Mouse (Mus musculus) layer of hippocampus, adult 2 months (tissue): Measurements from ENCODE around the gene Phf21a. TPM values are rescaled to one million over a fixed set of nuclear protein-coding genes. Genes with fewer than 3 reads are reported as not detected.

Experiments used
- DNase-seq, 2 experiments: peaks; one replicate each; pipeline ENCODE4 v3.0.0; 2022; ENCODE audit warnings: low spot score in 2 of 2
- H3K27ac ChIP-seq: fragments of 200-600 bp; 2 replicates; pipeline ENCODE4 v1.8.1; 2022
- H3K4me3 ChIP-seq: fragments of 200-600 bp; 2 replicates; pipeline ENCODE4 v1.8.1; 2022; ENCODE audit warnings: mild to moderate bottlenecking
- CTCF ChIP-seq: fragments of 200-600 bp; conservative IDR thresholded peaks from 2 replicates; pipeline ENCODE4 v1.8.1; 2022; ENCODE audit warnings: antibody characterized with exemption, mild to moderate bottlenecking, moderate library complexity
- total RNA-seq, 2 experiments: library from RNA; stranded (reverse); gene quantifications; 2 replicates each; pipeline ENCODE4 v1.2.3; 2021

The Phf21a gene
- total RNA-seq, 2 experiments from 2014 or later = 160 to 162 TPM

DNA sequence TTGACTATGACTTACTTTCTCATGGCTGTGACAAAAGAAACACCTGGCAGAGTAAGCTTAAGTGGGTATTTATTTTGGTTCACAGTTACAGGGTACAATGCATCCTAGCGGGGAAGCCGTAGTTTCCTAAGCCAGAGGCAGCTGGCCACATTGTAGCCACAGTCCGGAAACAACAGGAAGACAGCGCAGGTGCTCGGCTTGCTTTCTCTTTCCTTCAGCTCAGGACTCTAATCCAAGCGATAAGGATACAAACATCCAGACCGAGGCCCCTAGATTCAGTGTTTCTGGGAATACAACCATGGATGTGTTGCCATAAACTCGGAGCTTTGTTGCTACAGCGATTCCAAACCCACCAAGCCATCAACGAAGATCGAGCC lies 280.5 kb downstream of the Phf21a start:
- DNase-seq = no peak
- no peak for TF ChIP-seq CTCF
- Histone ChIP-seq H3K27ac (no peak overlapping the region; the same call in 1 of the 2 replicates), H3K4me3 (no peak overlapping the region)

DNA sequence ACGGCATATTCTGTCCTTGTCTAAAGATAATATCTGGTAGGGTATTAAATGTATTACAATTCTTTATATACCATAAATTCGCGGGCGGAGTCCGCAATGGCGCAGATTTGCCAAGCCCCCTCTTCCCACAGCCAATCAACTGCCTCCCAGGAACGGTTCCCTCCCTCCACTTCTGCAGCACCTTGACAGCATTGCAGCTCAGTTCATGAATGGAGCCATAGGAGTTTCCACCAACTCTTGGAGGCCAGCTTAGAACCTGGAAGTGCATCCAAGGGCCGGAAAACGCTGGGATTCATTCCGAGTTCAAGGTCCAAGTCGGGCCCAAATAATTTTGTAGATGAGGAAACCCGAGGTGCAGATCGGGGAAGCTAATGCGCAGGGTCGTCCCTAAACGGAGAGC lies 281.6 kb downstream of the Phf21a start, which contains the start of the genes Pex16 and Large2:
Gene Pex16, plus strand, starts transcription at position 163 of the 400 bp plus-strand sequence.
Gene Large2, minus strand, starts transcription at position 356 of the 400 bp plus-strand sequence.
- H3K27ac ChIP-seq = peak within 1 kb of the TSS; percentile 93
- TF ChIP-seq CTCF = no peak
- peak within 1 kb of the TSS; percentile 94 for H3K4me3 ChIP-seq
- no peak for DNase-seq

DNA sequence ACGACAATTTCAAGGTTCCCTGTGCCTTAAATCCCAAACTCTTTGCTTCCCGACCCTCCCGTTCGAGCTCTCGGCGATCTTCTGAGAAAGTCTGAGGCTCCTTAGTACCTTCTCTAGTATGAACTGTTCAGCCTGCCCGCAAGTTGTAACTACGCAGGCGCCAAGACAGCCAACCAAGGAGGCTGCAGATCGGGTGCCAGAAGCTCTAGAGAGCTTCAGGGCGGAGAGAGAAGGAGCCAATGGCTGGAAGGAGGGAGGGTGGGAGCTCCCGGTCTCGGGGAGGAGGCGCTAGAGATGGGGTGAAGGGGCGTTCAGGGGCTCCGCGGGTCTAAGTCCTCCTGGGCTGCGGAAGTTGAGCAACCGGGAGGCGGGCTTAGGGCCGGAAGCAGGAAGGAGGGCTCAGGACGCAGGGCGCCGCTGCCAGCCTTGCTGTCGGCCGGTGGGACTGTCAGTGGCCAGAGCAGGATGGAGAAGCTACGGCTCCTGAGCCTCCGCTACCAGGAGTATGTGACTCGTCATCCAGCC lies 282.2 kb downstream of the Phf21a start:
- peak overlapping the region; percentile 94 for H3K4me3 ChIP-seq
- peak overlapping the region; percentile 93 for H3K27ac ChIP-seq
- peak; percentile 27 for TF ChIP-seq CTCF
- DNase-seq = peak; percentile 94 to 99

DNA sequence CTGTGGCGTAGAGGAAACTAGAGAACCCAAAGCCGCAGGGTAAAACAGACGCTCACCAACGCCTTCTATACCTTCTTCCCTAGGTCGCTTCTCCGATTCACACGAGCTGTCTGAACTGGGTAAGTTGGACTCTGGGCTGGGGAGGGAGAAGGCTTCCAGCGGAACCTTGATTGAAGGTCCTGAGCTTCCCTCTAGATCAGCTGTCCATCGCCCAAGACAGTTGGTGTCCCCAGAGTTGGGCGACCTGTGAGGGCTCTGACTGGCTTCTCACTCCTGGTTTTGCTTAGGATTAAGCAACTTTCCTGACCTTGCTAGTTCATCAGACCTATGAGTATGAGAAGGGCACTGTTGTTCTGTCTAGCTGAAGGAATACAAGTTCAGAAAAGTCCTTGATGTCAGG lies 282.9 kb downstream of the Phf21a start:
- H3K4me3 ChIP-seq = peak overlapping the region; percentile 94
- H3K27ac ChIP-seq = peak overlapping the region; percentile 93
- no peak for DNase-seq
- no peak for TF ChIP-seq CTCF

DNA sequence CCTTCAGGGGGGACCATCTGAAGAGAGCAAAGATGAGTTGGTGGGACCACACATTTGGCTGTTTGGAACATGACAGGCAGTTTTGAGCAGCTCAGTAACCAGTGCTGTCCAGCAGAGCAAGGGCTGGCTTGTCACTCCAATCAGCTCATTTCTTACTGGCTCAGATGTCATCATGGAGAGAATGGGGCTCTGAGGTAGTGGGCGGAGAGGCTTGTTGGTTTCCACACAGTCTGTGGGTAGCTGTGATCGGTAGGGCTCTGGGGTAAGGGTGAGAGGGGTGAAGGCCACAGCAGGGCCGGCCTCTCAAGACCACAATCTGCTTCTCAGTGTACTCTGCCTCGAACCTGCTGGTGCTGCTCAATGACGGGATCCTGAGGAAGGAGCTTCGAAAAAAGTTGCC lies 283.4 kb downstream of the Phf21a start:
- DNase-seq = no peak
- no peak for TF ChIP-seq CTCF
- Histone ChIP-seq H3K4me3 (peak overlapping the region; percentile 94), H3K27ac (no peak overlapping the region; the same call in 1 of the 2 replicates)

DNA sequence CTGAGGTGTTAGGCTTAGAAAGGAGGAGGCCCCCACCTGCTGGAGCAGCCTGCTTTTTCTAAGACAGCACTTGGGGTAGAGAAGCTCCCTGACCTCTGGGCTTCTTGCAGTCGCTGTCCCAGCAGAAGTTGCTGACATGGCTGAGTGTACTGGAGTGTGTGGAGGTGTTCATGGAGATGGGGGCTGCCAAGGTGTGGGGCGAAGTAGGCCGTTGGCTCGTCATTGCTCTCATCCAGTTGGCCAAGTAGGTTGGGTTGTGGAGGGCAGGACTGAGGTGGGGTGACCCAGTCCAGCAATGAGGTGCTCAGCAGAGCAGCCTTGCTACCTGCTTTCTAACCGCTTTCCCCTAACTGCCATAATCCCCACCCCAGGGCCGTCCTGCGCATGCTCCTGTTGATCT lies 284.4 kb downstream of the Phf21a start:
- H3K27ac ChIP-seq = no peak overlapping the region
- TF ChIP-seq CTCF = no peak
- DNase-seq = no peak
- H3K4me3 ChIP-seq = no peak overlapping the region

DNA sequence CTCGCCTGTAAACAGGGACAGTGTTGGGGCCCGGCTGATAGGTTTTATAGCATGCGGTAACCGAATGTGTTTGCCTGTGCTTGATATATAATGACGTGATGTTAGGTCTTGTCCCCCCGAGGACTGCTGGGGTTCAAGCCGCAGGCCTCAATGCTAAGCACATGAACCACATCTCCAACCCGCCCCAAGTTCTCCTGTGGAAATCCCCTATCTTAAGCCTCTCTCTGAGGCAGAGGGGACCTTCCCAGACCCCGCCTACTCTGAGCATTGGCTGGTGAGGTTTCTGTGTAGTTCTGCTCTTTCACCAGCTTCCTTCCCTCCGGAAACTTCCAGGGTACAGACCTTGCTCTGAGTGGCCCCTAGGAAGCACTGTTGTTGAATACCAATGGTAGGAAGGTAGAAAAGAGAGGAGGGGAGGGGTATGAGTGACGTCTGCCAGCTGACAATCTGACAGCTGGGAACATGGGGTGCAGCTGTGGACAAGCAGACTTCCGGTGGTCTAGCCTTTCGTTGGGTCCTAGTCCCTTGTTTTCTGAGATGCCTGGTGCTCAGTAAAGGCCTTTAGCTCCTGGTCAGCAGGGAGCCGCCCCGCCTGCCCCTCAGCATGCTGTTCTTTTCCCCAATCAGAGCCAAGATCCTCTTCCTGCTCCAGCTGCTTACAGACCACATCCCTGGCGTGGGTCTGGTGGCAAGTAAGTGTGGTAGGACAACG lies 287.0 kb downstream of the Phf21a start:
- no peak for DNase-seq
- TF ChIP-seq CTCF = no peak
- no peak overlapping the region for H3K4me3 ChIP-seq

DNA sequence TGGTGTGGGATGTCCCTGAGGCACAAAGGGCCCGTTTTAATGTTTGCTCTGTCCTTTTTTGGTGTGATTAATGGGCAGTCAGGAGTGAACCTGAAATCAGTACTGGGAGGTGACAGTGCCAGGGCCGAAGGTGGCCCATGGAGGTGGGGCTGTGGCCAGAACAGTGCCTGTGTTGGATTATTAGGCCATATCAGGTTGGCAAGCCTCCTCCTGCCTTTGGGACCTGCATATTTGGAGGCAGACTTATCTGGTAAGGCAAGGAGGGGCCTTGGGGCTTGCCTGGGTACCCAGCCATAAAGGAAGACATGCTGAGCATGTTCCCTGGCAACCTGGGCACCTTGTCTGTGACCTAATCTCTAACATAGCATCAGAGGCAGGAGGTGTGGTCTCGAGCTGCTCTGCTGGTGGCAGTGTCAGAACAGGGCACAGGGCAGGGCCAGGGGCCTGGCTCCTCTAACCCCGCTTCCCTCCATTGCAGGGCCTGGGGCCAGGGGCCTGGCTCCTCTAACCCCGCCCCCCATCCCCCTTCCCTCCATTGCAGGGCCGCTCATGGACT lies 287.7 kb downstream of the Phf21a start:
- DNase-seq = no peak
- Histone ChIP-seq H3K4me3 (no peak overlapping the region), H3K27ac (no peak overlapping the region)
- no peak for TF ChIP-seq CTCF

More for the DNA sequence above, 287.0 kb downstream of the Phf21a start:
- H3K27ac ChIP-seq = no peak overlapping the region

DNA sequence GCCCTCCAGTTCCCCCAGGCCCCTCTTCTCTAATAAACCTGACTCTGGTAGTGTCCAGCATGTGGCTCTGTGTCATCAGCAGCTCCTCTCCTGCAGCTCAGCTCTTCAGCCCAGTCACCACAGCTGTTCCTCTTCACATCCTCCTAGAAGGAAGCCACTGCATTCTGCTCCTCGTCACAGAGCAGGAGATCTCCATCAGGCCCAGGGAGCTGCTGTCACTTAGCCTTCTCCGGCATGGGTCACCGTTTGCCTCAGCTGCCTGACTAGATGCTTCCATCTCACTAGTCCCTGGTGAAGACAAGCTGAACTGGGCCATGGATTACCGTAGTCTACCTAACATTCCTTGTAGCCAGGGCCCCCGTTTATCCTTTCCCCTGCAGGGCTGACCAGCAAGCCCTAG lies 288.2 kb downstream of the Phf21a start:
- no peak for TF ChIP-seq CTCF
- Histone ChIP-seq H3K4me3 (no peak overlapping the region), H3K27ac (no peak overlapping the region; the same call in 1 of the 2 replicates)
- no peak for DNase-seq

DNA sequence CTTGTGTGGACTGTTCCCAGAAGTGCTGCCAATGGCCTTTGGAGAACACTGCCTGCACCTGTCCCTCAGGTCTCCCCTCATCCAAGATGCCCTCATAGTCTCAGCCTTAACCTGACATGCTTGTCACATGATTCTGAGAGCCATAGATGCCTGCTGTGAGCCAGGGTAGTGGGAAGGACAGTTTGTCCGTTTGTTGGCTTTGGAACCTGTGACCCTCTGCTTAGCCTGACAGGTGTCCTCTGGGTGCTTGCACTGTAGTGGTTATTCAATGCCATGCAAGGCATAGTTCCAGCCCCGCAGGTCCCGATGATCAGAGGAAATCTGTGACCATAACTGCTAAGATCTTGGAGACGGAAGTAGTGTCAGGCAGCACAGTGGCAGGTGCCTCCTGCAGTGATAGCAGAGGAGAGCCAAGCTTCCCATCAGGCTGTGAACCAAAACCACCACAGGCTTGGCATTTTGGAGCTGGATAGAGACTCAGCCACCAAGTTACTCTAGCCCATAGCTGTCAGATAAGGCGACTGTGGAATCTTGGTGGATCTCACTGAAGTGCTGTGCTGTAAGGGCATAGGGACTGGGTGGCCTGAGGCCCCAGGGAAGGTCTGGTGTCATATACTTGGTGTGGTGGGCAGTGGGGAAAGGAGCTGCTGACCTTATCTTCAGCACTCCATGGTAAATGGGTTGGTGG lies 289.1 kb downstream of the Phf21a start, which contains the start of gene 1700029I15Rik:
Gene 1700029I15Rik, plus strand, starts transcription at position 638 of the 688 bp plus-strand sequence.
- no peak within 1 kb of the TSS for H3K4me3 ChIP-seq
- TF ChIP-seq CTCF = no peak
- H3K27ac ChIP-seq = peak within 1 kb of the TSS; percentile 29; the same call in 1 of the 2 replicates
- DNase-seq = no peak

DNA sequence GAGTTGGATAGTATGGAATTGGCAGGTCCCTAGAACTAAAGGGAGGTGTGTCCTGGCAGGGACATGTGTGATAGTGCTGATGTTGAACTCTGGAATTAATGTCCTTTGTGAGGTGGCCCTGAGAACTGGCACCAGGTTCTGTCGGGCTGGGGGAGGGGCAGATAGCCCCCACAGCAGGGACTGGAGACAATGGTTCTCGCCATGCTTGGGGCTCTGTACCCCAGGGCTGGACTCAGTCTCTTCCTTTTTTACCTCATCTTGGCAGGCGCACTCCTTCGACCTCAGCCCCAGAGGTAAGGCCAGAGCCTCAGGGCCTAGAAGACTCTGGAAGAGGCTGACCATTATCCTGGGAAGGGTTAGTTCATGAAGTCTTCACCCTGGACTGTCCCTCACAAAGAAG lies 289.8 kb downstream of the Phf21a start:
- Histone ChIP-seq H3K4me3 (no peak overlapping the region), H3K27ac (no peak overlapping the region)
- no peak for DNase-seq
- TF ChIP-seq CTCF = no peak

DNA sequence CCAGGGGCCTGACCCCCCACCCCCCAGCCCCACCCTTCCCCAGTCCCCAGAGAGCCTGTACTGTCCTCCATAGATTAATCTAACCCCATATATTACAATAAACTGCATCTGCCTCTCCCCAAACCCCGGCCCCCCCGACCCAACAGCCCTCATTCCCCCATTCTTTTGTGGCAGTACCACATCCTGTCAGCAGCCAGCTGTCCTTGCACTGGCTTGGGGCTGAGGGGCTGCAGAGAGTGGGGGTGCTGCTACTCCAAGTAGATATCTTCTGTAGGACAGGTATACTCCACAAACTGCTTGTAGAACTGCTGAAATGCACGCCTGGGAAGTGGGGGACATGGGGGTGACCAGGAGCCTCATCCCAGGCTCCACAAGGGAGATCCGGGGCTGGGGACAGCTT lies 291.2 kb downstream of the Phf21a start:
- Histone ChIP-seq H3K27ac (no peak overlapping the region), H3K4me3 (no peak overlapping the region)
- no peak for TF ChIP-seq CTCF
- DNase-seq = no peak
